Mouse (Mus musculus): ENCODE data around the gene Mlf1.

DNA sequence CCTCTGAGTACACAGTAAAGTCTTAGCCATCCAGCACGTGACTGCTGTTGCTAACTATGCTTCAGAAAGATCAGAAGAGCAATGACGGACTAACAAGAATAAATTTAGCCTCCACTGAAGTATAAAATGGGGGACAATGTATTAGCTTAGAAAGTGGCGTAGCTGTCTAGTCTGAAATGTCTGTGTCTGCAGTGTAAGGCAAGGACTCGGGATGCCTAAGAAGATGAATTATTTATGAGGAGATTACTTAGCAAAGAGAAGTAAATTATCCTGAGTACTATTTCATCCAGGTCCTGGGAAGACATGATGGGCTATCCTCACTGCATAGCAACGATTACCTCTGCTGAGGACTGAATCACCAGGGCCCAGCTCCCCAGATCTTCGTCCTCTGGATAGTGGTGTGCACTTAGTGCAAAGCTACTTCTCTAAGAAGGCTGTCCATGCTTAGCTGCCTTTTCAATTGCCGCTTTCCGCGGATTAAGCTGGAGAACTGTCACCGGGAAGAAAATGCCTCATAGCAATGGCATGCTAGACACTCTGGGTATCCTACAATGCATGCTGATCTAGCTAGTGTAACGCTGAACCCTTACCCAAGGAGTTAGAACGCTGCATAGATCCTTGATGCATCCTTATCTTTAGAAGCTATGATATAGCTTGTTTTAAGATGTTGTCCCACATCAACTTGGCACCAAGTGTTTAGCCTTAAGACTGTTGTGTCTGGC is 22.3 kb upstream of the Mlf1 start:
- TF ChIP-seq CTCF (IDR thresholded peaks at IDR 0.05; ENCODE audit: borderline replicate concordance, control insufficient read depth, extremely low read depth, insufficient read depth, low read length, poor library complexity) (no peak), POLR2A (IDR thresholded peaks at IDR 0.05; ENCODE audit: control insufficient read depth, extremely low read depth, insufficient read depth, low read length, poor library complexity) (no peak)

All from thymus, adult 2 months (tissue).